Mouse (Mus musculus) CH12F3 (cell line): Measurements from ENCODE around the gene Sorl1.

Source experiments
- in situ Hi-C: fragments of 300-500 bp; cut with MboI; formaldehyde crosslinking; loops from 2 replicates; pipeline ENCODE4 v1.14.3; 2020; ENCODE audit warnings: low sequenced_read_pairs

Sorl1 gene

GRCm38 (mm10) chr9:41934848-41935372 is 189.2 kb downstream of the Sorl1 start:
- in situ Hi-C loops = loop anchor here (25.0 kb wide), 1 partner anchor 448 kb away; no protein-coding TSS in a partner anchor

GRCm38 (mm10) chr9:41929986-41930385 is 194.1 kb downstream of the Sorl1 start:
- in situ Hi-C loops = loop anchor here (25.0 kb wide), 1 partner anchor 443 kb away; no protein-coding TSS in a partner anchor

GRCm38 (mm10) chr9:41925721-41926120 is 198.4 kb downstream of the Sorl1 start:
- in situ Hi-C loops = loop anchor here (25.0 kb wide), 1 partner anchor 438 kb away; no protein-coding TSS in a partner anchor

GRCm38 (mm10) chr9:41924140-41924539 is 200.0 kb downstream of the Sorl1 start:
- in situ Hi-C loops = no loop called here

- in situ Hi-C loops = no loop called here
Observed at GRCm38 (mm10) chr9:41922416-41922815, 201.7 kb downstream of the Sorl1 start.

GRCm38 (mm10) chr9:41918657-41919380 is 205.3 kb downstream of the Sorl1 start:
- in situ Hi-C loops = no loop called here

GRCm38 (mm10) chr9:41918155-41918554 is 205.9 kb downstream of the Sorl1 start:
- in situ Hi-C loops = no loop called here

- in situ Hi-C loops = no loop called here
Observed at GRCm38 (mm10) chr9:41915571-41915970, 208.5 kb downstream of the Sorl1 start.
